Mouse (Mus musculus) erythroid progenitor cell, adult 5-6 weeks (primary cell): ENCODE results near the gene Dedd2. TPM values are rescaled to one million over a fixed set of nuclear protein-coding genes. Genes with fewer than 3 reads are reported as not detected.

ENCODE experiments used
- total RNA-seq, 2 experiments: library from RNA; stranded (forward) in 1 of 2; stranded (reverse) in 1 of 2; fragments of 150-400 nt in 1 of 2; fragments of 186-747, 209-891 nt in 1 of 2; gene quantifications; 2 replicates each; pipeline versions ENCODE4 v1.2.3 to v1.2.4; 2015 to 2017; ENCODE audit warnings: low replicate concordance in 2 of 2

The Dedd2 gene
- total RNA-seq, 2 experiments from 2014 or later: 31.4 to 89.0 TPM

Other genes with a start within 250 kb of the Dedd2 start
- gene Rabac1, start 247.9 kb downstream of the Dedd2 start, total RNA-seq (2015; ENCODE audit: low replicate concordance): 8.3 and 8.8 TPM in 2 replicates
- 7.3 and 18.0 TPM in 2 replicates for gene Rabac1, start 247.9 kb downstream of the Dedd2 start, total RNA-seq (2017; ENCODE audit: low replicate concordance)
- 5.4 and 15.1 TPM in 2 replicates for gene Atp1a3, start 214.7 kb downstream of the Dedd2 start, total RNA-seq (2015; ENCODE audit: low replicate concordance)
- 3.3 TPM in 1 of 2 replicates, not detected in the other for gene Atp1a3, start 214.7 kb downstream of the Dedd2 start, total RNA-seq (2017; ENCODE audit: low replicate concordance)
- gene Grik5, start 148.3 kb downstream of the Dedd2 start, total RNA-seq (2015; ENCODE audit: low replicate concordance): 5.4 and 12.3 TPM in 2 replicates
- 2.2 and 3.7 TPM in 2 replicates for gene Grik5, start 148.3 kb downstream of the Dedd2 start, total RNA-seq (2017; ENCODE audit: low replicate concordance)
- gene Zfp574, start 148.0 kb downstream of the Dedd2 start, total RNA-seq (2015; ENCODE audit: low replicate concordance): 7.5 and 7.6 TPM in 2 replicates
- gene Zfp574, start 148.0 kb downstream of the Dedd2 start, total RNA-seq (2017; ENCODE audit: low replicate concordance): 4.5 and 6.0 TPM in 2 replicates
- 4.2 and 6.1 TPM in 2 replicates for gene Pou2f2, start 40.9 kb downstream of the Dedd2 start, total RNA-seq (2015; ENCODE audit: low replicate concordance)
- gene Pou2f2, start 40.9 kb downstream of the Dedd2 start, total RNA-seq (2017; ENCODE audit: low replicate concordance): 1.6 and 2.7 TPM in 2 replicates
- gene Zfp526, start 810 bp upstream of the Dedd2 start, total RNA-seq (2015; ENCODE audit: low replicate concordance): 18.0 and 32.8 TPM in 2 replicates
- gene Zfp526, start 810 bp upstream of the Dedd2 start, total RNA-seq (2017; ENCODE audit: low replicate concordance): 27.6 and 29.6 TPM in 2 replicates
- 122 and 132 TPM in 2 replicates for gene Gsk3a, start 17.2 kb upstream of the Dedd2 start, total RNA-seq (2015; ENCODE audit: low replicate concordance)
- 53.0 and 74.3 TPM in 2 replicates for gene Gsk3a, start 17.2 kb upstream of the Dedd2 start, total RNA-seq (2017; ENCODE audit: low replicate concordance)
- gene Erf, start 30.1 kb upstream of the Dedd2 start, total RNA-seq (2015; ENCODE audit: low replicate concordance): 0.72 and 3.4 TPM in 2 replicates
- gene Erf, start 30.1 kb upstream of the Dedd2 start, total RNA-seq (2017; ENCODE audit: low replicate concordance): 0.61 and 1.8 TPM in 2 replicates
- 114 and 181 TPM in 2 replicates for gene Cic, start 47.1 kb upstream of the Dedd2 start, total RNA-seq (2015; ENCODE audit: low replicate concordance)
- gene Cic, start 47.1 kb upstream of the Dedd2 start, total RNA-seq (2017; ENCODE audit: low replicate concordance): 70.5 and 90.7 TPM in 2 replicates
- 20.2 and 26.8 TPM in 2 replicates for gene Pafah1b3, start 77.4 kb upstream of the Dedd2 start, total RNA-seq (2015; ENCODE audit: low replicate concordance)
- gene Pafah1b3, start 77.4 kb upstream of the Dedd2 start, total RNA-seq (2017; ENCODE audit: low replicate concordance): 8.9 and 17.3 TPM in 2 replicates
- gene Prr19, start 80.8 kb upstream of the Dedd2 start, total RNA-seq (2015; ENCODE audit: low replicate concordance): not detected in 2 replicates
- not detected in 2 replicates for gene Prr19, start 80.8 kb upstream of the Dedd2 start, total RNA-seq (2017; ENCODE audit: low replicate concordance)
- gene Tmem145, start 85.5 kb upstream of the Dedd2 start, total RNA-seq (2015; ENCODE audit: low replicate concordance): not detected in 2 replicates
- gene Tmem145, start 85.5 kb upstream of the Dedd2 start, total RNA-seq (2017; ENCODE audit: low replicate concordance): not detected in 2 replicates
- gene Megf8, start 96.5 kb upstream of the Dedd2 start, total RNA-seq (2015; ENCODE audit: low replicate concordance): 0.42 TPM in 1 of 2 replicates, not detected in the other
- 0.64 TPM in 1 of 2 replicates, not detected in the other for gene Megf8, start 96.5 kb upstream of the Dedd2 start, total RNA-seq (2017; ENCODE audit: low replicate concordance)
- gene Cnfn, start 149.1 kb upstream of the Dedd2 start, total RNA-seq (2015; ENCODE audit: low replicate concordance): not detected in 2 replicates
- gene Cnfn, start 149.1 kb upstream of the Dedd2 start, total RNA-seq (2017; ENCODE audit: low replicate concordance): not detected in 2 replicates
- 1.1 and 10.9 TPM in 2 replicates for gene Lipe, start 178.1 kb upstream of the Dedd2 start, total RNA-seq (2015; ENCODE audit: low replicate concordance)
- gene Lipe, start 178.1 kb upstream of the Dedd2 start, total RNA-seq (2017; ENCODE audit: low replicate concordance): 0.23 and 13.1 TPM in 2 replicates
- gene Cxcl17, start 192.3 kb upstream of the Dedd2 start, total RNA-seq (2015; ENCODE audit: low replicate concordance): not detected in 2 replicates
- not detected in 2 replicates for gene Cxcl17, start 192.3 kb upstream of the Dedd2 start, total RNA-seq (2017; ENCODE audit: low replicate concordance)